Comparison of ENCODE assay signal across 8 mouse cellular contexts in genomic region chr2:120026984-120027949, GRCm38 (mm10). TPM values are rescaled to one million over a fixed set of nuclear protein-coding genes. Genes with fewer than 3 reads are reported as not detected.
DNase-seq lines count a peak whose midpoint lies in the region; ATAC-seq lines count a peak whose summit lies in the region.

TSS of gene Jmjd7 (plus strand) at chr2:120027483.
TSS of gene Gm28042 (plus strand) at chr2:120027493.

- H3K27me3 ChIP-seq in hindbrain, embryonic 11.5 days (ENCODE audit: control insufficient read depth, insufficient read depth, low read length), result no peaks in the 10 kb centered on the region

- ATAC-seq in frontal cortex, adult (ENCODE audit: low TSS enrichment), result peak; percentile 85
- peak; percentile 91 for ATAC-seq in hindbrain, embryonic 11.5 days (ENCODE audit: low FRiP score)

- H3K4me1 ChIP-seq in hindbrain, embryonic 11.5 days (replicated peaks; ENCODE audit: control insufficient read depth, insufficient read depth, low read length), result peaks cover 6% of the 10 kb centered on the region

- peak within 1 kb of the TSS; percentile 80 for H3K4me3 ChIP-seq in hindbrain, embryonic 11.5 days (ENCODE audit: low read depth, low read length)

- H3K9ac ChIP-seq in hindbrain, embryonic 11.5 days (ENCODE audit: low read depth, low read length), result peak within 1 kb of the TSS; percentile 89

- H3K9me3 ChIP-seq in hindbrain, embryonic 11.5 days (ENCODE audit: control insufficient read depth, low read length), result no peaks in the 10 kb centered on the region

- H3K36me3 ChIP-seq in hindbrain, embryonic 11.5 days (ENCODE audit: control insufficient read depth, insufficient read depth, low read length), result peaks cover 5% of the 10 kb centered on the region; the same call in 1 of the 2 replicates

- peak within 1 kb of the TSS; percentile 38 for H3K4me2 ChIP-seq in hindbrain, embryonic 11.5 days (replicated peaks; ENCODE audit: low read depth, low read length)

- H3K27ac ChIP-seq in hindbrain, embryonic 11.5 days (ENCODE audit: low read depth, low read length), result peak within 1 kb of the TSS; percentile 83

- DNase-seq in MN1 (ENCODE audit: low spot score), result peak; percentile 89
- DNase-seq in cerebellum, adult 9-10 months, result peak; percentile 87
- peak; percentile 92 for DNase-seq in hindbrain, embryonic 11.5 days (ENCODE audit: low spot score)
- DNase-seq in layer of hippocampus, postnatal 14 days (ENCODE audit: low spot score in 2 of 2), result peak; percentile 87 to 91
- DNase-seq in lung, postnatal 14 days, result peak; percentile 96
- DNase-seq in retina, adult 2 months (ENCODE audit: low read depth, low spot score), result peak; percentile 57
- peak; percentile 95 for DNase-seq in thymus, postnatal 36 days

- 6% methylated on average over 50 of the region's 50 CpGs for WGBS in hindbrain, embryonic 11.5 days

RNA-seq across cellular contexts. Expression of gene Jmjd7, which starts in this region (rescaled TPM):
- polyA plus RNA-seq in hindbrain, embryonic 11.5 days (2014; fragmentation: Nextera tagmentation; extraction: Ambion mirVana), result 22.2 and 25.4 TPM in 2 replicates
- total RNA-seq in layer of hippocampus, postnatal 14 days (2021), result 1 to 10 TPM; 5.3 to 6.3 TPM

RNA-seq across cellular contexts. Expression of gene Gm28042, which starts in this region (rescaled TPM):
- 3.1 and 5.3 TPM in 2 replicates for polyA plus RNA-seq in hindbrain, embryonic 11.5 days (2014; fragmentation: Nextera tagmentation; extraction: Ambion mirVana)
- 1 to 10 TPM; 1.1 to 1.8 TPM for total RNA-seq in layer of hippocampus, postnatal 14 days (2021)

Comparison
In these comparisons a context has a peak if more than half of its experiments do, and no peak if none do; other contexts are left out.
1. Peak in every context shown above with its lines: DNase-seq, ATAC-seq, H3K4me3 ChIP-seq and H3K27ac ChIP-seq.